Mouse (Mus musculus) MEL (cell line): ENCODE measurements around the gene Acadm. TPM values are rescaled to one million over a fixed set of nuclear protein-coding genes. Genes with fewer than 3 reads are reported as not detected.

ENCODE experiments used
- DNase-seq: peaks from one replicate; pipeline ENCODE4 v3.0.0; 2011; ENCODE audit warnings: low read depth, low spot score
- H3K27ac ChIP-seq: 2 replicates; pipeline ENCODE4 v1.5.1; 2012; ENCODE audit warnings: low read depth, mild to moderate bottlenecking, control low read depth, low read length, moderate library complexity; ENCODE audit not compliant: control insufficient read depth
- H3K27me3 ChIP-seq, 2 experiments: fragments of 150-350 bp in 1 of 2; sonication (generic) in 1 of 2; 2 replicates each; pipeline ENCODE4 v1.6.1; 2012; ENCODE audit warnings: low read length in 2 of 2, mild to moderate bottlenecking in 2 of 2, improper control_type of control experiment in 1 of 2, moderate library complexity in 1 of 2; ENCODE audit not compliant: insufficient read depth in 2 of 2, control insufficient read depth in 1 of 2
- H3K36me3 ChIP-seq, 2 experiments: 2 replicates each; pipeline ENCODE4 v1.6.1; 2012 to 2014; ENCODE audit warnings: low read length in 2 of 2, improper control_type of control experiment in 1 of 2, inconsistent platforms in 1 of 2, mild to moderate bottlenecking in 1 of 2; ENCODE audit not compliant: insufficient read depth in 2 of 2, control insufficient read depth in 1 of 2
- H3K4me1 ChIP-seq, 2 experiments: fragments of 150-350 bp in 1 of 2; sonication (generic) in 1 of 2; 2 replicates each; pipeline ENCODE4 v1.6.1; 2012; ENCODE audit warnings: low read length in 2 of 2, improper control_type of control experiment in 1 of 2, mild to moderate bottlenecking in 1 of 2; ENCODE audit not compliant: insufficient read depth in 2 of 2, control insufficient read depth in 1 of 2
- H3K4me3 ChIP-seq, 2 experiments: fragments of 150-350 bp in 1 of 2; sonication (generic) in 1 of 2; 2 replicates each; pipeline ENCODE4 v1.5.1; 2012; ENCODE audit warnings: low read depth in 2 of 2, low read length in 2 of 2, mild to moderate bottlenecking in 2 of 2, moderate library complexity in 2 of 2, control low read depth in 1 of 2, improper control_type of control experiment in 1 of 2; ENCODE audit not compliant: control insufficient read depth in 1 of 2, insufficient read depth in 1 of 2
- H3K79me2 ChIP-seq: 2 replicates; pipeline ENCODE4 v1.6.1; 2012; ENCODE audit warnings: mild to moderate bottlenecking, low read length, moderate library complexity; ENCODE audit not compliant: control insufficient read depth, poor library complexity, insufficient read depth
- H3K9ac ChIP-seq: 2 replicates; pipeline ENCODE4 v1.6.1; 2012; ENCODE audit warnings: low read depth, mild to moderate bottlenecking, control low read depth, low read length, moderate library complexity; ENCODE audit not compliant: control insufficient read depth, poor library complexity, severe bottlenecking
- H3K9me3 ChIP-seq: fragments of 150-350 bp; sonication (generic); replicated peaks from 2 replicates; pipeline ENCODE4 v1.6.1; 2012; ENCODE audit warnings: mild to moderate bottlenecking, low read length, improper control_type of control experiment, moderate library complexity; ENCODE audit not compliant: insufficient read depth
- BHLHE40 ChIP-seq: IDR thresholded peaks from 2 replicates; pipeline ENCODE4 v1.6.1; 2012; ENCODE audit warnings: low read depth, mild to moderate bottlenecking, inconsistent platforms, low read length, improper control_type of control experiment, borderline replicate concordance
- CHD1 ChIP-seq: IDR thresholded peaks from 2 replicates; pipeline ENCODE4 v1.6.1; 2012; ENCODE audit warnings: low read depth, mild to moderate bottlenecking, inconsistent platforms, low read length, improper control_type of control experiment
- CTCF ChIP-seq, 3 experiments: IDR thresholded peaks in 2 of 3; conservative IDR thresholded peaks in 1 of 3; 2 replicates each; pipeline ENCODE4 v1.5.1; 2011 to 2012; ENCODE audit warnings: low read length in 3 of 3, low read depth in 2 of 3, mild to moderate bottlenecking in 2 of 3, improper control_type of control experiment in 1 of 3, inconsistent platforms in 1 of 3, mixed read lengths in 1 of 3, moderate library complexity in 1 of 3; ENCODE audit not compliant: control insufficient read depth in 1 of 3, insufficient read depth in 1 of 3, poor library complexity in 1 of 3, severe bottlenecking in 1 of 3
- E2F4 ChIP-seq: IDR thresholded peaks from 2 replicates; pipeline ENCODE4 v1.6.1; 2011; ENCODE audit warnings: low read depth, low read length, improper control_type of control experiment, borderline replicate concordance
- ELF1 ChIP-seq: IDR thresholded peaks from 2 replicates; pipeline ENCODE4 v1.6.1; 2014; ENCODE audit warnings: low read depth, mild to moderate bottlenecking, inconsistent platforms, low read length, improper control_type of control experiment, moderate library complexity
- EP300 ChIP-seq, 2 experiments: IDR thresholded peaks; 2 replicates each; pipeline ENCODE4 v1.6.1; 2011; ENCODE audit warnings: improper control_type of control experiment in 2 of 2, low read length in 2 of 2, low read depth in 1 of 2, mild to moderate bottlenecking in 1 of 2
- ETS1 ChIP-seq: IDR thresholded peaks from 2 replicates; pipeline ENCODE4 v1.6.1; 2012; ENCODE audit warnings: low read depth, mild to moderate bottlenecking, inconsistent platforms, low read length, improper control_type of control experiment, moderate library complexity
- GABPA ChIP-seq: IDR thresholded peaks from 2 replicates; pipeline ENCODE4 v1.6.1; 2012; ENCODE audit warnings: low read depth, mild to moderate bottlenecking, inconsistent platforms, low read length, improper control_type of control experiment, moderate library complexity
- GATA1 ChIP-seq: IDR thresholded peaks from 2 replicates; pipeline ENCODE4 v1.6.1; 2011; ENCODE audit warnings: low read depth, low read length, improper control_type of control experiment
- HCFC1 ChIP-seq: IDR thresholded peaks from 2 replicates; pipeline ENCODE4 v1.6.1; 2012; ENCODE audit warnings: low read depth, mild to moderate bottlenecking, inconsistent platforms, low read length, improper control_type of control experiment, moderate library complexity
- JUND ChIP-seq: IDR thresholded peaks from 2 replicates; pipeline ENCODE4 v1.6.1; 2011; ENCODE audit warnings: low read depth, mild to moderate bottlenecking, improper control_type of control experiment, low read length
- MAFK ChIP-seq: IDR thresholded peaks from 2 replicates; pipeline ENCODE4 v1.6.1; 2011; ENCODE audit warnings: low read depth, mild to moderate bottlenecking, low read length, improper control_type of control experiment, borderline replicate concordance
- MAX ChIP-seq: IDR thresholded peaks from 2 replicates; pipeline ENCODE4 v1.6.1; 2011; ENCODE audit warnings: low read length, improper control_type of control experiment
- MAZ ChIP-seq: IDR thresholded peaks from 2 replicates; pipeline ENCODE4 v1.6.1; 2012; ENCODE audit warnings: low read depth, mild to moderate bottlenecking, inconsistent platforms, low read length, improper control_type of control experiment
- MEF2A ChIP-seq: IDR thresholded peaks from 2 replicates; pipeline ENCODE4 v1.6.1; 2014; ENCODE audit warnings: low read depth, mild to moderate bottlenecking, inconsistent platforms, low read length, improper control_type of control experiment; ENCODE audit not compliant: poor library complexity, insufficient replicate concordance, severe bottlenecking; ENCODE audit errors: extremely low read depth
- MXI1 ChIP-seq: IDR thresholded peaks from 2 replicates; pipeline ENCODE4 v1.6.1; 2011; ENCODE audit warnings: mild to moderate bottlenecking, low read depth, low read length, improper control_type of control experiment
- MYB ChIP-seq: IDR thresholded peaks from 2 replicates; pipeline ENCODE4 v1.6.1; 2011; ENCODE audit warnings: mild to moderate bottlenecking, low read depth, low read length, improper control_type of control experiment
- MYC ChIP-seq: IDR thresholded peaks from 2 replicates; pipeline ENCODE4 v1.6.1; 2011; ENCODE audit warnings: low read depth, mild to moderate bottlenecking, low read length, improper control_type of control experiment, moderate library complexity
- NELFE ChIP-seq: IDR thresholded peaks from 2 replicates; pipeline ENCODE4 v1.6.1; 2011; ENCODE audit warnings: low read depth, low read length, improper control_type of control experiment
- NRF1 ChIP-seq: IDR thresholded peaks from 2 replicates; pipeline ENCODE4 v1.6.1; 2014; ENCODE audit warnings: low read depth, mild to moderate bottlenecking, inconsistent platforms, low read length, improper control_type of control experiment, moderate library complexity; ENCODE audit not compliant: poor library complexity, insufficient read depth, severe bottlenecking
- POLR2A ChIP-seq, 2 experiments: IDR thresholded peaks; 2 replicates each; pipeline ENCODE4 v1.6.1; 2011 to 2012; ENCODE audit warnings: low read length in 2 of 2, mild to moderate bottlenecking in 2 of 2, control low read depth in 1 of 2, improper control_type of control experiment in 1 of 2, low read depth in 1 of 2, moderate library complexity in 1 of 2; ENCODE audit not compliant: control insufficient read depth in 1 of 2, insufficient read depth in 1 of 2, poor library complexity in 1 of 2
- POLR2AphosphoS2 ChIP-seq: IDR thresholded peaks from 2 replicates; pipeline ENCODE4 v1.6.1; 2011; ENCODE audit warnings: low read length, improper control_type of control experiment
- POLR2AphosphoS5 ChIP-seq: IDR thresholded peaks from 2 replicates; pipeline ENCODE4 v1.6.1; 2012; ENCODE audit warnings: low read depth, borderline replicate concordance, mild to moderate bottlenecking, inconsistent platforms, low read length, moderate library complexity, mixed read lengths
- RAD21 ChIP-seq: IDR thresholded peaks from 2 replicates; pipeline ENCODE4 v1.6.1; 2011; ENCODE audit warnings: mild to moderate bottlenecking, low read depth, low read length, improper control_type of control experiment
- RCOR1 ChIP-seq: IDR thresholded peaks from 2 replicates; pipeline ENCODE4 v1.6.1; 2012; ENCODE audit warnings: low read depth, mild to moderate bottlenecking, inconsistent platforms, low read length, improper control_type of control experiment
- SIN3A ChIP-seq: IDR thresholded peaks from 2 replicates; pipeline ENCODE4 v1.6.1; 2012; ENCODE audit warnings: low read length, improper control_type of control experiment, inconsistent platforms
- SMC3 ChIP-seq: IDR thresholded peaks from 2 replicates; pipeline ENCODE4 v1.6.1; 2011; ENCODE audit warnings: low read depth, low read length, improper control_type of control experiment
- TAL1 ChIP-seq: IDR thresholded peaks from 2 replicates; pipeline ENCODE4 v1.6.1; 2012; ENCODE audit warnings: mild to moderate bottlenecking, inconsistent platforms, low read length, moderate library complexity, mixed read lengths
- TBP ChIP-seq: IDR thresholded peaks from 2 replicates; pipeline ENCODE4 v1.8.0; 2011; ENCODE audit warnings: low read depth, low read length, improper control_type of control experiment
- TCF12 ChIP-seq: IDR thresholded peaks from 2 replicates; pipeline ENCODE4 v1.6.1; 2014; ENCODE audit warnings: low read depth, mild to moderate bottlenecking, inconsistent platforms, low read length, improper control_type of control experiment, moderate library complexity
- UBTF ChIP-seq: IDR thresholded peaks from 2 replicates; pipeline ENCODE4 v1.6.1; 2012; ENCODE audit warnings: low read depth, mild to moderate bottlenecking, inconsistent platforms, low read length, improper control_type of control experiment, moderate library complexity, borderline replicate concordance; ENCODE audit not compliant: insufficient read depth
- USF1 ChIP-seq: IDR thresholded peaks from 2 replicates; pipeline ENCODE4 v1.6.1; 2014; ENCODE audit warnings: low read depth, mild to moderate bottlenecking, inconsistent platforms, low read length, improper control_type of control experiment, moderate library complexity
- ZC3H11A ChIP-seq: IDR thresholded peaks from 2 replicates; pipeline ENCODE4 v1.6.1; 2012; ENCODE audit warnings: low read depth, mild to moderate bottlenecking, inconsistent platforms, low read length, improper control_type of control experiment
- ZKSCAN1 ChIP-seq: IDR thresholded peaks from 2 replicates; pipeline ENCODE4 v1.6.1; 2012; ENCODE audit warnings: low read depth, mild to moderate bottlenecking, inconsistent platforms, low read length, improper control_type of control experiment, moderate library complexity
- ZNF384 ChIP-seq: IDR thresholded peaks from 2 replicates; pipeline ENCODE4 v1.6.1; 2012; ENCODE audit warnings: low read depth, mild to moderate bottlenecking, inconsistent platforms, low read length, improper control_type of control experiment
- polyA plus RNA-seq, 2 experiments: library from polyadenylated mRNA; stranded (reverse) in 1 of 2; unstranded in 1 of 2; fragments of >175 nt in 1 of 2; fragments of >200 nt in 1 of 2; gene quantifications; 2 replicates each; pipeline versions ENCODE4 v1.2.1 to v1.2.4; 2012; ENCODE audit warnings: low replicate concordance in 2 of 2, low read depth in 1 of 2; ENCODE audit not compliant: insufficient read length in 2 of 2, insufficient read depth in 1 of 2, missing spikeins in 1 of 2
- total RNA-seq: library from RNA; depleted of rRNA; stranded (reverse); fragments of 300-350 nt; gene quantifications from 2 replicates; pipeline ENCODE4 v1.2.3, GENCODE M21; 2012; rRNA removed

Gene Acadm
- total RNA-seq = 33.0 and 36.7 TPM in 2 replicates
- polyA plus RNA-seq = 10 to 100 TPM in 1 of 2 experiments, not detected in 1; 44.3 TPM

- H3K4me3 ChIP-seq = peak within 1 kb of the TSS; percentile 70 to 97
- H3K36me3 ChIP-seq = peaks cover 0 to 14% of the 10 kb centered on the region in 2 experiments; a peak in 2 of 4 replicates
- peaks cover 0 to 2% of the 10 kb centered on the region in 2 experiments; a peak in 2 of 4 replicates for H3K27me3 ChIP-seq
- DNase-seq = peak; percentile 99
- peak within 1 kb of the TSS; percentile 69 for H3K27ac ChIP-seq
- H3K79me2 ChIP-seq = peaks cover 2% of the 10 kb centered on the region
- peak within 1 kb of the TSS; percentile 78 for H3K9ac ChIP-seq
- H3K9me3 ChIP-seq = no peaks in the 10 kb centered on the region
- peaks cover 5 to 11% of the 10 kb centered on the region in 2 experiments; a peak in 2 of 4 replicates for H3K4me1 ChIP-seq
- TF ChIP-seq ZKSCAN1 (no peak), POLR2AphosphoS2 (peak; percentile 95), GATA1 (no peak), NELFE (peak; percentile 82), ELF1 (no peak), POLR2A (IDR thresholded peaks at IDR 0.05; ENCODE audit: control insufficient read depth in 1 of 2, insufficient read depth in 1 of 2, low read depth in 1 of 2, low read length in 2 of 2, poor library complexity in 1 of 2) (peak; percentile 92), ZC3H11A (no peak), RAD21 (no peak), E2F4 (no peak), JUND (no peak), ETS1 (peak; percentile 40; the same call in 1 of the 2 replicates), POLR2AphosphoS5 (no peak), HCFC1 (0 out of 2 replicates have a peak, but pooled peaks have one; percentile 48), MYC (no peak), EP300 (IDR thresholded peaks at IDR 0.05; ENCODE audit: low read depth in 1 of 2, low read length in 2 of 2) (no peak), GABPA (no peak), USF1 (no peak), NRF1 (peak; percentile 98), BHLHE40 (no peak), MYB (no peak), CTCF (IDR thresholded peaks at IDR 0.05 in 2 of 3, conservative IDR thresholded peaks at IDR 0.05 in 1 of 3; ENCODE audit: control insufficient read depth in 1 of 3, insufficient read depth in 1 of 3, low read depth in 2 of 3, low read length in 3 of 3, poor library complexity in 1 of 3, severe bottlenecking in 1 of 3) (no peak), MAZ (0 out of 2 replicates have a peak, but pooled peaks have one; percentile 13), RCOR1 (no peak), MAFK (no peak), MAX (no peak; the same call in 1 of the 2 replicates), UBTF (no peak), CHD1 (no peak), ZNF384 (no peak), SIN3A (peak; percentile 77; the same call in 1 of the 2 replicates), TCF12 (peak; percentile 56), TBP (0 out of 2 replicates have a peak, but pooled peaks have one; percentile 9), SMC3 (no peak), MEF2A (no peak), TAL1 (no peak), MXI1 (peak; percentile 86)
Measured at GRCm38 (mm10) chr3:153944335-153944990, at the start of gene Acadm. Gene Acadm, minus strand, starts transcription at chr3:153944632.
